Mouse (Mus musculus) cerebellum, adult 18-20 months (tissue): ENCODE measurements at regions not wholly inside any gene's neighbourhood (a gene's known extent, or its start where the extent isn't known, plus 50 kb on each side); places are given as distances from the start of the nearest gene placed in this dataset.

ENCODE experiments used
- DNase-seq, 2 experiments: peaks; one replicate each; pipeline ENCODE4 v3.0.0; 2021

GRCm38 (mm10) chr9:43466883-43467282 lies 156.2 kb downstream of the Trim29 start:
- no peak for DNase-seq

- DNase-seq = no peak
Measured at GRCm38 (mm10) chr9:43469215-43469614, 158.6 kb downstream of the Trim29 start.

- DNase-seq = no peak
Measured at GRCm38 (mm10) chr9:43472231-43472630, 161.6 kb downstream of the Trim29 start.

- DNase-seq = no peak
Measured at GRCm38 (mm10) chr9:43473164-43473563, 162.5 kb downstream of the Trim29 start.

GRCm38 (mm10) chr9:43473601-43474302 lies 163.1 kb downstream of the Trim29 start:
- DNase-seq = no peak

GRCm38 (mm10) chr9:43474303-43474643 lies 163.6 kb downstream of the Trim29 start:
- DNase-seq = no peak

- DNase-seq = no peak
Measured at GRCm38 (mm10) chr9:43480826-43481591, 170.4 kb downstream of the Trim29 start.

- DNase-seq = peak; percentile 7 to 14
Measured at GRCm38 (mm10) chr9:43482101-43483090, 171.7 kb downstream of the Trim29 start.

- DNase-seq = no peak
Measured at GRCm38 (mm10) chr9:43483195-43483594, 172.5 kb downstream of the Trim29 start.

- no peak for DNase-seq
Measured at GRCm38 (mm10) chr9:43483906-43484305, 173.3 kb downstream of the Trim29 start.

- no peak for DNase-seq
Measured at GRCm38 (mm10) chr9:43486704-43487103, 176.1 kb downstream of the Trim29 start.

- DNase-seq = no peak
Measured at GRCm38 (mm10) chr9:43489205-43489604, 178.6 kb downstream of the Trim29 start.

- peak; percentile 12 to 14 for DNase-seq
Measured at GRCm38 (mm10) chr9:43491024-43491751, 180.5 kb downstream of the Trim29 start.

- DNase-seq = no peak
Measured at GRCm38 (mm10) chr9:43492236-43493000, 181.8 kb downstream of the Trim29 start.

GRCm38 (mm10) chr9:43498596-43498995 lies 187.9 kb downstream of the Trim29 start:
- no peak for DNase-seq

- DNase-seq = no peak
Measured at GRCm38 (mm10) chr9:43504270-43504932, 193.8 kb downstream of the Trim29 start.

- no peak for DNase-seq
Measured at GRCm38 (mm10) chr9:43505856-43506255, 195.2 kb downstream of the Trim29 start.

- no peak for DNase-seq
Measured at GRCm38 (mm10) chr9:43506276-43506675, 195.6 kb downstream of the Trim29 start.

- no peak for DNase-seq
Measured at GRCm38 (mm10) chr9:43512806-43513205, 202.2 kb downstream of the Trim29 start.

GRCm38 (mm10) chr9:43514731-43515458 lies 204.2 kb downstream of the Trim29 start:
- peak in 1 of 2 experiments; percentile 6 for DNase-seq
